Mouse (Mus musculus): ENCODE data around the gene Slc10a7.

GRCm38 (mm10) chr8:78537795-78538194 lies 28.6 kb downstream of the Slc10a7 start:
- no peak for TF ChIP-seq POLR2A (IDR thresholded peaks at IDR 0.05; ENCODE audit: insufficient read length, low read depth)
- TF ChIP-seq CEBPB (IDR thresholded peaks at IDR 0.05; ENCODE audit: insufficient read depth, poor library complexity, severe bottlenecking) = no peak
- TF ChIP-seq USF1 (IDR thresholded peaks at IDR 0.05; ENCODE audit: low read depth) = no peak

All from myocyte (in vitro differentiated cells).